Mouse (Mus musculus) adrenal gland, postnatal 36 days (tissue): Measurements from ENCODE around the gene Ugt1a9. TPM values are rescaled to one million over a fixed set of nuclear protein-coding genes. Genes with fewer than 3 reads are reported as not detected.
A peak's percentile ranks its signal among the peaks of the same experiment; 100 is the strongest.

Experiments
- DNase-seq, 2 experiments: peaks; one replicate each; pipeline ENCODE4 v3.0.0; 2021; ENCODE audit warnings: mixed read lengths in 1 of 2
- total RNA-seq, 2 experiments: library from RNA; stranded (reverse); gene quantifications; 2 replicates each; pipeline ENCODE4 v1.2.3; 2021

The Ugt1a9 gene
- total RNA-seq, 2 experiments from 2014 or later: 0.26 TPM; not detected in 1

DNA sequence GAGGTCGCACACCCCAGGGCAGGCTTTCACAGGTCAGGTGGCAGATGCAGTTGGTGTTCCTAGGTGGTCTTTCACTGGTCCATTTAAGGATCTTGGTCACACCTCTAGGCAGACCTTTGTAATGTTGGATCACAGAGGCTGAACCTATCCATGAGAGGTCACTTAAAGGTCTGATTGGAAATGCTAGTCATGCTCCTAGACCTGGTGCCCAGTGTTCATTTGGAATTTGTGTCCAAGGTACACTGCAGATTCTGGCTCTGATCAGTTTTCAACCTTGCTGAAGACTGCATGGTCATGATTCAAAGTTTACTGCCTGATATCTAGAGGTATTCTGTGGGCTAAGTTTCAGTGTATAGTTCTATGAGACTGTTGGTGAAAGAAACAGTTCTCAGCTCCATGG lies 109.1 kb downstream of the Ugt1a9 start:
- no peak for DNase-seq

DNA sequence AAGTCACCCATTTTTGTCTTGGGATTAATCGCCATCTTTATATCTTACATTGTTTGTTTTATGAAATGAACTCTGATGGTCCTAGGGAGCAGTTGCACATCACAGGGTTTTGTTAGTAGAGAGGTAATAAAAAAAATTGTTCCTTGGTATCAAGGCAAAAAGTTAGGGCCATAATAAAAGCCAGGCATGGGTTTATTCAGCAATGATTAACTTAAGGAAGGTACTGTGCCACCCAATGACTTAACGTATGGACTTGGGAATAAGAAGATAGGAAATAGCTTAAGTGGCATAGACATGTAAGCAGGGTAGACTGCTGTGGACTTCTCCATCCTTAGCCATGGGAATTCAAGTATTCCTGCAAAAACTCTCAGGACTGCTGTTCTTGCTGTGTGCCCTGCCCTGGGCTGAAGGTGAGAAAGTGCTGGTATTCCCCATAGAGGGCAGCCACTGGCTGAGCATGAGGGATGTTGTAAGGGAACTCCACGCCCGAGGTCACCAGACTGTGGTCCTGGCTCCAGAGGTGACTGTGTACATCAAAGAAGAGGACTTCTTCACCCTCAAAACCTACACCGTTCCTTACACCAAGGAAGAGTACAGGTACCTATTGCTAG lies 115.8 kb downstream of the Ugt1a9 start:
- no peak for DNase-seq

DNA sequence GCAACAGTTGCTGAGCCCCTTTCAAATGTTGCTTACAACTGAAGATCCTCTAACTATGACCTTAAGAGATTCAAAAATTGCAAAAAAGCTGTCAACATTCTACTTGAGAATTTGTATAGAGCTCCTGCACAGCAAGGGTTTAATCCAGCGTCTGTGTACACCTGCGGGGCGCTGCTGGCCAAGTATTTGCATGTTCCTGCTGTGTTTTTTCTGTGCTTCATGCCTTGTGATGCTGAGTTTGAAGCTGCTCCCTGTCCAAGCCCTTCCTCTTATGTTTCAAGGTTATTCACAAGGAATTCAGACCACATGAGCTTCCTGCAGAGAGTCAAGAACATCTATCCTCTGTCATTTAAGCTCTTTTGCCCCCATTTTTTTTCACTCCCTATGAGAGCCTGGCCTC lies 121.5 kb downstream of the Ugt1a9 start:
- no peak for DNase-seq

DNA sequence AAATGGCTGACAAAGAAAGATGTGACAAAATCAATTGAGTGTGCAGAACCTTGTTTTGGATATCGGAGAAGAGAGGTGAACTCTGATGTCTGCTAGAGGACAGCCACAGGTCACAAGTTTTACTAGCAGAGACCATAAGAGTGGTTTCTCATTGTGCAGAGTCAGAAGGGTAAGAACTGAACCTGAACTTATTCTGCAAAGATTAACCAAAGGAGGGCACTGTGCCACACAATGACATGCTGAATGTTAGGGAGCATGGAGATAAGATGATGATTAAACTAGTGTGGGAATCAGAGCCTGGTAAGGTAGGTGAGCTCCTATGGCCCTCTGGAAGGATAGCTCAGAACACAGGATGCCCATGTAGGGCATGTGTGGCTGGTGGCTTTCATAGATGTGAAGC lies 125.1 kb downstream of the Ugt1a9 start:
- DNase-seq: peak in 1 of 2 experiments; percentile 25

DNA sequence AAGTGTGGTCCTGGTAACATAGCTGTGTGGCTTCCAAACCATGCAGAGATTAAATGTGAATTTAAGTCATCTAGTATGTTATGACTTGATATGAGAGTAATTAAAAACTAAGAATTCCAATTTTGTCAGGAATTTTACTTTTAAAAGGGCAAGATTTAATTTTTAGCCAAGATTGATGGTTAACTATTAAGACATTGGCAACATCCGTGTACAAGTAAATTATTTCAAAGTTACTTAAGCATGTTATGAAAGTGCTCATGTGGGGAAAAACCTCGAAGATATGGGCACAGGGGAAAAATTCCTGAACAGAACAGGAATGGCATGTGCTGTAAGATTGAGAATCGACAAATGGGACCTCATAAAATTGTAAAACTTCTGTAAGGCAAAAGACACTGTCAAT lies 126.8 kb downstream of the Ugt1a9 start:
- no peak for DNase-seq

DNA sequence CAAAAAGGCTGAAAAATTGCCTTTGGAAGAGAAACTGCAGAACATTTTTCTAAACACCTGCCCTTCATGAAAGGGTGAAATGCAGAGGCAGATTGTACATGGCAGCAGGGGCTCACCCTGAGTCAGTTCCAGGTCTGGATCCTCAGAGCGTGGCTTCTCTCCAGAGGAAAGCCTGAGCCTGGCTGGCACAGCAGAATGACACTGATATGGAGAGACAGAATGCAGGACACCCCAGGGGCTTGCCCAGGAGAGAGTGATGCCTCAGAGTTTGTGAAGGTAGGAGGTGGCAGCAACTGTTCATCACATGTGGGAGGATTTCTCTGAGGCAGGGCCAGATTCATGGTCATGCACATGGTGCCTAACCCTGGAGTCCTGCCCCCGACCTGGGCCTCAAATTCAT lies 129.4 kb downstream of the Ugt1a9 start:
- no peak for DNase-seq

DNA sequence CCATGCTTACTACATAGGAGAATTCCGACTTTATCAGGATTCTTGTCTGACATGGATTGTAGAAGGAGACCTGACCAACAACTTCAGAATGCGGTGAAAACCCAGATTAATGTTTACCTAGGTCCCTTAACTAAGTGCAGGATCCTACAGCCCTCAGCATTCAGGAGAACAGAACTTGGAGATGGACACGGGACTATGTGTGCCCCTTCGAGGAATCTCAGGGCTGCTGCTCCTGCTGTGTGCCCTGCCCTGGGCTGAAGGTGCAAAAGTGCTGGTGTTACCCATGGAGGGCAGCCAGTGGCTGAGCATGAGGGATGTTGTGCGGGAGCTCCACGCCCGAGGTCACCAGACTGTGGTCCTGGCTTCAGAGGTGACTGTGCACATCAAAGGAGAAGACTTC lies 129.9 kb downstream of the Ugt1a9 start, which contains the start of gene Ugt1a2:
Gene Ugt1a2, plus strand, starts transcription at position 146 of the 400 bp plus-strand sequence.
- no peak for DNase-seq

DNA sequence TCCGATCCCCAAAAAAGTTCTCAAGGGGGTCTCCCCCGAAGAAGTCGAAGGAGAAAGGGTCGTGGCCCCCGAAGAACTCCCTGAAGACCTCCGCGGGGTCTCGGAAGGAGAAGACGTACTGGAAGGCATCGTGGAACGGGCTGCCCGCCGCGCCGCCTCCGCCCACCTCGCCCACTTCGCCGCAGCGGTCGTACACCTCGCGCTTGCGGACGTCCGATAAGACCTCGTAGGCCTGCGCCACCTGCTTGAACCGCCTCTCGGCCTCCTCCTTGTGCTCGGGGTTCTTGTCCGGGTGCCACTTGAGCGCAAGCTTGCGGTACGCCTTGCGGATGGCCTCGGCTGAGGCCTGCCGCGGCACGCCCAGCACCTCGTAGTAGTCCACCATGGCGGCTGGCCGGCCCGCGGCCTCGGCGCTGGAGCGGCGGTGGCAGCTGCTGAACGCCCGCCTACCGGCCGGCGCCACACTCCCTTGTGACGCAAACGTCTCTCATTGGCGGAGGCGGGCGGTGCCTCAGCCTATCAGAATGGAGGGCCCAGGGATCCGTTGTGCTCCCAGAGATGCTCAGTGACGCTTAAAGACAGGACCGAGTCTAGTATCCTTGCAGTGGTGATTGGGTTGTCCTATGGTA lies 134.8 kb downstream of the Ugt1a9 start, which contains the start of gene Dnajb3:
Gene Dnajb3, minus strand, starts transcription at position 489 of the 629 bp plus-strand sequence.
- peak; percentile 85 to 86 for DNase-seq

DNA sequence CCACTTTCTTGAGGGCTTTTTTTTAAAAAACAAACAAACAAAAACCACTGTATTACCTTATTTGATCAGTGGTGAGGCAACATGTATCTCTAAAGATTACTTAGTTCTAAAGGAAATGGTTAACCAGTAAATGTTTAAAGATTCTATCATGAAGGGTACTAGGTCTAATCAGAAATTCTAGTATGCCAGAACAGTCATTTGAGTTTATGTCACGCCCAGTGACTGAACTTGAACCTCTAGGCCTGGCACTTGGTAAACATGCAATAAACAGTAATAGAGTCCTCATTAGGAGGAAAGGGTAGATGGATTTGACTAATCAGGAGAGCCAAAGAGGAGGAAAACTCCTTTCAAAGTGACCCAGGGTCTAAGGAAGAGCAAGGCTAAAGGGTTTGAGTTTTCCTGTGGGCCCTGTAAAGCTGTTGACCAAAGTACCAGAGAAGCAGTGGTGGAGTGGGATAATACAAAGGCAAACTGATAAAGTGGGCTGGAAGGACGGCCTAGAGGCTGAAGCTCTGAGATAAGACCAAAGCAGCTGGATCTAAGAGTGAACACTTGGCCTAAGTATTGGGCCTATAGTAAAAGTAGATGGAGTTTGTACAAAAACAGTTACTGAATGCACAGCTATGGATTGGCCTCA lies 136.4 kb downstream of the Ugt1a9 start:
- no peak for DNase-seq

DNA sequence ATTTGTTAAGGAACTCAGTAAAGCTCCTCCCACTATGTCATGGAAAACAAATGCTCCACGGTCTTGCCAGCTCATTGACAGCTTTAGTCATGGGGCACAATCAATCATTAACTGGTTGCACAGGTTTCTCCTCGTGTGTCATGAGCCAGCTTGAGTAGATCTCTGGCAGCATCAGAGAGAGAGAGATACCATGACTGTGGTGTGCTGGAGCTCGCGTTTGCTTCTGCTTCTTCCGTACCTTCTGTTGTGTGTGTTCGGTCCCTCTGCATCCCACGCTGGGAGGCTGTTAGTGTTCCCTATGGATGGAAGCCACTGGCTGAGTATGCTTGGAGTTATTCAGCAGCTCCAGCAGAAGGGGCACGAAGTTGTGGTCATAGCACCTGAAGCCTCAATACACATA lies 141.2 kb downstream of the Ugt1a9 start, which contains the start of gene Ugt1a1:
Gene Ugt1a1, plus strand, starts transcription at position 148 of the 400 bp plus-strand sequence.
- no peak for DNase-seq

DNA sequence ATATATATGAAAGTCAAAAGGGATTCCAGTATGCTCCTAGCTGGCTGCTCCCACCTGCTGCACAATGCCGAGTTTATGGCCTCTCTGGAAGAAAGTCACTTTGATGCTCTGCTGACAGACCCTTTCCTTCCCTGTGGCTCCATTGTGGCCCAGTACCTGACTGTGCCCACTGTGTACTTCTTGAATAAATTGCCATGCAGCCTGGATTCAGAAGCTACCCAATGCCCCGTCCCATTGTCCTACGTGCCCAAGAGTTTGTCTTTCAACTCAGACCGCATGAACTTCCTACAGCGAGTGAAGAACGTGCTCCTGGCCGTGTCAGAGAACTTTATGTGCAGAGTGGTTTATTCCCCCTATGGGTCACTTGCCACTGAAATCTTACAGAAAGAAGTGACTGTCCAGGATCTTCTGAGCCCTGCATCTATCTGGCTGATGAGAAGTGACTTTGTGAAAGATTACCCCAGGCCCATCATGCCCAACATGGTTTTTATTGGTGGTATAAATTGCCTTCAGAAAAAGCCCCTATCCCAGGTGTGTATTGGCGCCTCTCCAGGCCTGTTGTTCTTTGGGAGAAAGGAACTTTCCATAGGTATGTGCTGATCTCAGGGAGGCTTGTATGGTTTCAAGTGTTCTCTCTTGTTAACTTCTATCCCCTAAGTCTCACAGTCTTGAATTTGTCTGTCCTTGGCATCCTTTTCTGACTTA lies 141.9 kb downstream of the Ugt1a9 start:
- DNase-seq: no peak

DNA sequence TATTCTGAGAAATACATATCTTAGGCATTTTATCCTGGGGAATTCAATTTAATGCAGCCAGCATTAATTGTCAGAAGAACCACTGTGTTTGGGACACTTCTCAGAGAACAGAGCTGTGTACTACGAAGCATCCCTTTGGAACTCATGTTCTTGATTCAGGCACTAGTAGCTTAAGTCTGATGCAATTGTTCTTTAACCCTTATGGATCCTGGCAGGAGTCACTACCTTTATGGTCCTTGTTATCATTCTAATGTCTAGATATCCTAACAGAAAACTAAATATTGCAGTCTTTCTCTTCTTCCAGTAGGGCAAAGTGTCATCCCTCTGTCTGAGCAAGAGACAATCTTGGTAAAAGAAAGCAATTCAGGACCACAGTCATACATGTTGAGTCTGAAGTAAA lies 142.5 kb downstream of the Ugt1a9 start:
- DNase-seq: no peak

DNA sequence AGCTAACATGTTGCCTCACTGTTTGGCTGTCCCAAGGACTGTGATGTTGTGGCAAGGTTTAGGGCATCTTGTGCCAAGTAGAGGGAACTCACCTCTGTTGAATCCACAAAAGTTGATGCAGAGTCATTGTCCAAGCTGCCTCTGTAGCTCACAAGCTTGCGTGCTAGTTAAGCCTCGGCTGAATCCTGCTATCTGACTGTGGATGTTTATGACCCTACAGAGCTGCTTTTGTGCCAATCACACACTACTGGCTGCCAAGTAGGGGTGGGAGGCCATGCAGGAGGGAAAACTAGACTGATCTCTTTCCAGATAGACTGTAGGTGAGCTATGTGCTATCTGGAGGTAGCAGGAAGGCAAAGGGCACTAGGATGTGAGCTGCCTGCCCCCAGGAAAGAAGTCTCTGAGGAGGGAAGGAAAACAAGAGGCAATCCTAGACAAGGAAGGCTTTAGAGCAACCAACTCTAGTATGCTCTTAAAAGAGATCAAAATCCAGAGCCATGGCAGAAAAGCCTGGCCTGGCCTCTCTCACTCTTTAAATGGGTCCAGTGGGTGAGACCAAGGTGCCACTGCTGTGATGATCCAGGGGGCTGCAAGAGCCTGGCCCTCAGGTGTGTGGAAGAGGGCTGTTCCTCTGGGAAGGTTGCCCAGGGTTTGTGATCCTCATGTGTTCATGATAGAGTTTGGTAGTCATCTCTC lies 143.3 kb downstream of the Ugt1a9 start:
- no peak for DNase-seq

DNA sequence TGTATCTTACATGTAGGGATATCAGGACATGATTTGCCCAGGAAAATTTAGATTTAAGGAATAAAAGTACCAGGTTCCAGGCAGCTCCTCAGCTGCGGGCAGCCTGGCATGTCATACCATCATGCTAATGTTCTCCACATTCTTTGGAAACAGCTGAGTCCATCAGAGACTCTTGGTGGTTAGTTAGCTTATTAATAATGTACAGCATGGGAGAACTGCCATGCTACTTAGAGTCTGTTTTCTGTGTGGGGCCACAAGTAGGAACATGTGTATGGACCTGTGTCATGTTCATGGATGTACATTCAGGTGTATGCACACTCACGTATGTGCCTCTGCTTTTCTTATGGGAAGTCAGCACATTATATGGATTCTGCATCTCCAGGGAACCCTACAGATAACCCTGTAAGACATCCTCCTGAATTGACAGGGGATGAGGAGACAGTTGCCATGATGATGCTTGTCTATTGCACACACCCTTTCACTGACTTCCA lies 143.9 kb downstream of the Ugt1a9 start:
- no peak for DNase-seq

DNA sequence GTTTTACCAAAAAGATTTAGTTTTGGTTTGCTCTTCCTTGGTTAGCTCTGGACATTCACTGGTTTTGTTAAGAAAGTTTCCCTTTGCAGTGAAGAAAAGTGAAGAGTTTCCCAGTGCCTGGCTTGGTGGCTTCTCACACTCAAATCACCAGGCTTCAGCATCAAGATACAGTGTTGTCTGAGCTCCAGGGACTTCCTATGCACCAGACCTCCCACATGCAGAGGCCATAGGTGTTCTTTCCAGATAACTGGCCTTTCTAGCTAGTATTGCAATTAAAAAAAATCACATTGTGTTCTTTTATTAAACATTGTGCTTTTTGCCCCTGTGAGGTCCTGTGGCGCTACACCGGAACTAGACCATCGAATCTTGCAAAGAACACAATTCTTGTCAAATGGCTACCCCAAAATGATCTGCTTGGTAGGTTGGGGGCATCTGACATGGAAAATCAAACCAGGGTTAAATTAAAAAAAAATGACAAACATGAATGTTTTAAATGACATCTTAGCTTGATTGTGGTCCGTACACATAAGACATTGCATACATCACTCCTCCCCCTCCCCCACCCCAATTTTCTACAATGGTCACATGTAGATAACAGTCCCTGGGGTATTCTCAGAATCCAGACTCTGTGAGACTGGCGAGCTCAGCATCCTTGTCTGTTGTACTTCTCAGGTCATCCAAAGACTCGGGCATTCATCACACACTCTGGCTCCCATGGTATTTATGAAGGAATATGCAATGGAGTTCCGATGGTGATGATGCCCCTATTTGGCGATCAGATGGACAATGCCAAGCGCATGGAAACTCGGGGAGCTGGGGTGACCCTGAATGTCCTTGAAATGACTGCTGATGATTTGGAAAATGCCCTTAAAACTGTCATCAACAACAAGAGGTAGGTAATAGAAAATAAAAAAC lies 145.1 kb downstream of the Ugt1a9 start:
- DNase-seq: no peak

DNA sequence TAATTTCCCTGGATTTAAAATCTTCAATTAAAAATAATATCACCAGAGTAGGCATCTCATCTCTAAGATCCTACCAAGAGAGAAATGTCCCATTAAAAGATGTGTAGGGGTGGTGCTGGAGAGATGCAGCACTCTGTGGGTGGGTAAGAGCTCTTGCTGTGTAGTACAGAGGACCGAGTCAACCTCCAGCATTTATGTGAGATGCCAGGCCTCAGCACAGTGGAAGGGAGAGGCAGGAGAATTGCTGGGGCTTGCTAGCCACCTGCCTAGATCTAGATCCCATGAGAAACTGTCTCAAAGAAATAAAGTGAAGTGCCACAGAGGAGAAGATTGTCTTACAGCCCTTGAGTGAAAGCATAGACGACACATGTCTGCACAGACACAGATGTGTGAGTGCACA lies 146.0 kb downstream of the Ugt1a9 start:
- DNase-seq: no peak

DNA sequence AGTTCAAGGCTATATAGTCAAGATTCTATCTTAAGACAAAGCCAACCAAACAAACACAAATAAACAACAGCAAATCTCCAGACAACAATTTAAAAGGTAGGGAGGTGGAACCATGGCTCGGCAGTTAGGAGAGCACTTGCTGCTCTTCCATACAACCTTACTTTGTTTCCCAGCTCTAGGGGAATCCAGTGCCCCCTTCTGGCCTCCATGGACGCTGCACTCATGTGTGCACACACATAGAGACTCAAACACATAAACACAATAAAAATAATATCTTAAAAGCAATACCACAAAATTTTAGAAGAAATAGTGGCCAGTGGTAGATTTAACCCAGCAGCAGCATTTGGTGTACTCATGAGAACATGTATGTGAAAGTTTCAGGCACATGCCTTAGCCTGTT lies 146.5 kb downstream of the Ugt1a9 start:
- DNase-seq: no peak

DNA sequence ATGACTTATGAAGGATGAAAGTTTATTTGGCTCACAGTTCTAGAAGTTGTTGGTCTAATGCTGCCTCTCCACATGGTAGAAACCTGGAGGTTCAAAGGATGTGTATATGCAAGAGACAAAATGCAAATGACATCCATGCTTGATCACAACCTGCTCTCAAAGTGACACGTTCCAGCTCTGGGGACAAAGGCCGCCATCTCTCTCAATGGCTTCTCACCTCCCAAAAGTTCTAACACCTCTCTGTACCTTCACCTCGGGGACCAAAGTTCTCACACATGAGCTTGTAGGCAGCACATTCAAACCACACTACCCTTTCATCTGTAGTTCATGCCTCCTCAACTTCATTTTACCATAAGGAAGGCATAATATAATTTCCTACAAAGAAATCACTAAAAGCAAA lies 147.0 kb downstream of the Ugt1a9 start:
- no peak for DNase-seq

DNA sequence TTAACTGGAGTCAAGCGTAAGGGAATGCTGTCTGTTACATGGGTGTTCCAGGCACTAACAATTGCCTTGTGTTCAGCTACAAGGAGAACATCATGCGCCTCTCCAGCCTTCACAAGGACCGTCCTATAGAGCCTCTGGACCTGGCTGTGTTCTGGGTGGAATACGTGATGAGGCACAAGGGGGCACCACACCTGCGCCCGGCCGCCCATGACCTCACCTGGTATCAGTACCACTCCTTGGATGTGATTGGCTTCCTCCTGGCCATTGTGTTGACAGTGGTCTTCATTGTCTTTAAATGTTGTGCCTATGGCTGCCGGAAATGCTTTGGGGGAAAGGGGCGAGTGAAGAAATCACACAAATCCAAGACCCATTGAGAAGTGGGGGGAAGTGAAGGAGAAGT lies 147.5 kb downstream of the Ugt1a9 start:
- DNase-seq: no peak

DNA sequence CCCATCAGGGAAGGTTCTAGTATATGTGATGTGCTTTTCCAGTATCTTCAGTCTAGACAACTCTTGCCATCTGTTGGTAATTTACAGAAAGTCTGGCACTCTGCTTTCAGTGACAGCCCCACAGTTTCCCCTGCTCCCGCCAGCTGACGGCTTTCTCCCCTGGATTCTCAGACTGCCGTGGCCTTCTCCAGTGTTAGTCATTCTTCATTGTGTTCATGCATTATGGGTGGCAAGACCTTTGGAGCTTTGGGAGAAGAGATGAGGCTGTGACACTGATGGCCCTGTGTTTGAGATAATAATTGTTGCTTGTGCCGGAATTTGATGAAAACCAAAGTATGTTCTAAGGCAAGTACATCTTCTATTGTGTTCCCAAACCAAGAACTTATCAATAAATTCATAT lies 148.0 kb downstream of the Ugt1a9 start:
- DNase-seq: no peak

DNA sequence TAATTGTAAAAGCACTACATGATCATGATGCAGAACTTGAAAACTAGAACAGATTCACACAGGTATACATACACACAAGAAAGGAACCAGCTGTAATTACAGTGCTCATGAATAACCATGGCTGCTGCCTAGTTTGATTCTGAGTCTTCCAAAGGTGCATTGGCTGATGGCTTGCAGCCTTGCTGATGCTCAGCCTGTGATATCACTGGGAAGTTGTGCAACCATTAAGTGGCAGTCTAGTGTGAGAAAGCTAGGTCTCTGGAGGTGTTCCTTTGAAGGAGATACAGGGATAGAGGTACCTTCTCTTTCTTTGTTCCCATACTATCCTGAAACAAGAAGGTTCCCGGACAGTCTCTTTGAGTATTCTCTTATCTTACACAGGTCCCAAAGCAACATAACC lies 148.5 kb downstream of the Ugt1a9 start:
- DNase-seq: no peak
